Mouse (Mus musculus): ENCODE results near the gene Wasf2.
A peak's percentile ranks its signal among the peaks of the same experiment; 100 is the strongest.
"Not testable (repeated sequence)": the region's sequence is repeated elsewhere in the genome, so short reads cannot be mapped to it uniquely, and the experiment has no call there.

Wasf2 gene

DNA sequence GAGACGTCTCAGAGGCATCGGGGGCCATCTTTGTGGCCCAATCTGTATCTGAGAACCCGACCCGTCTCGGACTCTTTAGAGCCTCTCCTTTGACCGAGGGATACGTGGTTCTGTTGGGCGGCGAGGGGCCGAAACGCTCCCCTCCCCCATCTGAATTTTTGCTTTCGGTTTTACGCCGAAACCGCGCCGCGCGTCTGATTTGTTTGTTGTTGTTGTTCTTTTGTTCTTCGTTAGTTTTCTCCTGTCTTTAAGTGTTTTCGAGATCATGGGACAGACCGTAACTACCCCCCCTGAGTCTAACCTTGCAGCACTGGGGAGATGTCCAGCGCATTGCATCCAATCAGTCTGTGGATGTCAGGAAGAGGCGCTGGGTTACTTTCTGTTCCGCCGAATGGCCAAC, 33.6 kb upstream of the Wasf2 start:
- DNase-seq (ENCODE audit: low spot score) = not testable (repeated sequence)

- no peak for DNase-seq (ENCODE audit: low spot score)
Observed at GRCm38 (mm10) chr4:133101751-133102150, 28.6 kb upstream of the Wasf2 start.

DNA sequence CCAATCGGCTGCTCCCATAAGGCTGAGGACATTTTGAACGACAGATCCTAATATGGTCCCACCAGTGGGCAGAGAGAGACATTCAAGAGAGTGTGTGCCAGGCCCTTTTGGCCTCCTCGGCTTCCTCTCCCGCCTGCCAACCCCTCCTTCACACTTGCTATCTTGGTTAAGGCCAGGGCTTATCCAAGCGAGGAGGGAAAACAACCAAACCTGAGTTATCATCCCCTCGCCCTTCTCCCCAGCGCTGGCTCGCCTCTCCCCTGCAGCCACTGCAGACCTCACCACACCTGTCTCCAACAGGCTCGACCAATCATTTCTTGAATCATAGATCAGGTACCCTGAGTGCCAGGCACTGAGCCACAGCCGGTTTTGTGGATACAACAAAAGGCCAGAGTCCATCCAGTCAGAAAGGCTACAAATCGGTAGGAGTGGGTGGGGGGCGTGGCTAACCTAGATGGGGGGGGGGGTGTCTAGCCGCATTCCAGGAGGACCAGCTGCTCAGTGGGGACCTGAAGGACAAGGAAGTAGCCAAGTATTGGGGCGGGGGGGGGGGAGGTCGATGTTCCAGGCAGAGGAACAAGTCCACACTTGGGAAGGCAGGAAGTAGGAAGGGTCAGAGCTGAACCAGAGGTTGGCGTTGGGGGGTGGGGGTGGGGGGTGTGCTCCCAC, 26.6 kb upstream of the Wasf2 start:
- DNase-seq (ENCODE audit: low spot score) = no peak

GRCm38 (mm10) chr4:133104194-133104569, 26.1 kb upstream of the Wasf2 start:
- peak; percentile 43 for DNase-seq (ENCODE audit: low spot score)

DNA sequence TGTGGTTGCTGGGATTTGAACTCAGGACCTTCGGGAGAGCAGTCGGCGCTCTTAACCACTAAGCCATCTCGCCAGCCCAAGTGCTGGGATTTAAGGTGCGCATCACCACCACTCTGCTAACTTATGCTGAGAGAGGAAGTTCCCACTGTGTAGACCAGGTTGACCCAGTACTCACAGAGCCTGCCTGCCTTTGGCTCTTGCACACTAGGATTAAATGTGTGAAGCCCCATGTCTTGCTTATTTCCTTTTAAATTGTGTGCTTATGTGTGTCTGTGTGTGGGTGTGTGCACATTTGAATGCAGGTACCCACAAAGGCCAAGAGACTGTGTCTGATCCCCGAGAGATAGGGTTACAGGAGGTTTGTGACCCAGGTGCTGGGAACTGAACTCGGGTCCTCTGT, 23.6 kb upstream of the Wasf2 start:
- DNase-seq (ENCODE audit: low spot score) = no peak

DNA sequence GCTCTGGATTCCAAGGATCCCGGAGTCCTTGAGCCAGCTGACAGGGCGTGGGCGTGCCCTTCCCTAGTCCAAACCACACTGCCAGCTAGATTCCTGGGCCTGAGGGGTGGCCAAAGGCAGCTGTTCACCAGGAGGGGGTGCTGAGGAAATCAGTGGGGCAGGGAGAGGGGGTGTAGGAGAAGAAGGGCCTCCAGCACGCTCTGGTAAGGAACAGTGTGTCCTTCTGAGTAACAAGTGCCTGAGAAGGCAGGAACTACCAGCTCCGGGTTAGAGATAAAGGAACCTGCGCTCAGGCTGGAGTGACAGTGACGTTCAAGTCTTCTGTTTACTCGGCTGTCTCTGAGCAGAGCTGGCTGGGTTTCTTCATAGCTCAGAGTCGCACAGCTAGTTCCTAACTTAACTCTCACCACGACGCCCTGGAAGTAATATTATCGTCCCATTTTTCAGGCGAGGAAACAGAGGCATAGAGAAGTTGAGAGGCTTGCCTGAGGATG, 22.5 kb upstream of the Wasf2 start:
- DNase-seq (ENCODE audit: low spot score) = peak; percentile 86

GRCm38 (mm10) chr4:133108481-133109334, 21.6 kb upstream of the Wasf2 start:
- DNase-seq (ENCODE audit: low spot score) = peak; percentile 64

DNA sequence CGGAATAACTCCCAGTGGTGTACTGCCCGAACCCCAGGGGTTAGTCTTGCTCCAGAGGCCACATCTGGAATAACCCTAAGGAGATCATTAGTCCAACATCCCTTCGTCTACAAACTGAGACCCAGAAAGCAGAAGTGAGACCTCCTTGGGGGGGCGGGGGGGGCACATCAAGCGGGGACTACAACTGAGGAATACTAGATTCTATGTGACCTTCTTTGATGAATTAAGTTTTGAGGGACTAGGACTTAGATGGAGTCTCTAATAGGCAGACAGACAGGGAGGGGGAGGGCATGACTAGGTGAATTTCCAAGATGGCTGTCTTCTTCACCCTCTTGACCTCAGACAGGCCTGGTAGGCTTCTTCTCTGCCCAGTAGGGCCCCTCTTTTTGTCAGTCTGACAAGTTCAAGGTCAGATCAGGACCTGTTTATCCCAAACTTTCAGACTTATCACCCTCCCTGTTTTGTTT, 20.9 kb upstream of the Wasf2 start:
- no peak for DNase-seq (ENCODE audit: low spot score)

- no peak for DNase-seq (ENCODE audit: low spot score)
Observed at GRCm38 (mm10) chr4:133112175-133112838, 18.0 kb upstream of the Wasf2 start.

DNA sequence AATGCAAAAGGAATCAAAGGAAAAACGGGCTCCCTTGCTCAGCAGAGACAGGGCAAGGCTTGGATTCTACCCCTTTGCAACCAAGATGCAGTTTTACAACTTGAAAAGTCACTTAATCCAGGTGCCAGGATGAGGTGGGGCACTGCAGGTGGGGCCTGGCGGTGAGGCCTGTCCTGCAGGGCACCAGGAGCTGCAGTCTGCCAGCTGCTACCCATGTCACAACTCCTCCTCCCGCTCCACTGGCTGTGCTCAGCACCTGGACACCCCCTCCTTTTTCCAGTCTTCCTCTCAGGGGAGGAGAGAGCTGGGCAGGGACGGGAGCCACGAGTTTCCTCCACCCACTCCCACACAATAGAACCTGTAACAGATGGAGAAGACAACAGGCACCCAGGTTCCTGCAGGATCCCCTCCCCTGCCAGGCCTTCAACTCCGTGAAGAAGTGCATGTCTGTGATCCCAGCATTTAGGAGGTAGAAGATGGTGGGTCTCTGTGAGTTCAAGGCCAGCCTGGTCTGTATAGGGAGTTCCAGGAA, 16.9 kb upstream of the Wasf2 start:
- DNase-seq (ENCODE audit: low spot score) = no peak

DNA sequence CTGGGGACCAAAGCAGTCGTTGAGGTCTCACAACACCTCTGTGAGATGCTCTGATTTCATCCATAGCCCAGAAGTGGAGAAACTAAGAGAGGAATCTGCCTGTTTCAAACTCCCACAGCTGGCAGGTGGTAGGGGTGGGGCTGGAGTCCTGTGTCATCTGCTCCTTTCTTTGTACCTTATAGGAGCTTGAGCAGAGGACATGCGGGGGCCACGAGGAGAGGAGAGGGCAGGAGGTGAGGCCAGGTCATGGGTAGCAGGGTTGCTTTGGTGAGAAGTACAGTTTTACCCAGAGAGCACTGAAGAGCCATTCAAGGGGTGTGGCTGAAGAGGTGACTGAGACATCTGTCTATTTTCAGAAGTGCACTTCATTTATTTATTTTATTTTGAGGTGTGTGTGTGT, 15.5 kb upstream of the Wasf2 start:
- no peak for DNase-seq (ENCODE audit: low spot score)

GRCm38 (mm10) chr4:133115721-133116429, 14.4 kb upstream of the Wasf2 start:
- DNase-seq (ENCODE audit: low spot score) = no peak

GRCm38 (mm10) chr4:133116756-133117470, 13.4 kb upstream of the Wasf2 start:
- no peak for DNase-seq (ENCODE audit: low spot score)

- DNase-seq (ENCODE audit: low spot score) = peak; percentile 87
Observed at GRCm38 (mm10) chr4:133117556-133118411, 12.5 kb upstream of the Wasf2 start.

- DNase-seq (ENCODE audit: low spot score) = no peak
Observed at GRCm38 (mm10) chr4:133118775-133119375, 11.4 kb upstream of the Wasf2 start.

- no peak for DNase-seq (ENCODE audit: low spot score)
Observed at GRCm38 (mm10) chr4:133119579-133119978, 10.7 kb upstream of the Wasf2 start.

DNA sequence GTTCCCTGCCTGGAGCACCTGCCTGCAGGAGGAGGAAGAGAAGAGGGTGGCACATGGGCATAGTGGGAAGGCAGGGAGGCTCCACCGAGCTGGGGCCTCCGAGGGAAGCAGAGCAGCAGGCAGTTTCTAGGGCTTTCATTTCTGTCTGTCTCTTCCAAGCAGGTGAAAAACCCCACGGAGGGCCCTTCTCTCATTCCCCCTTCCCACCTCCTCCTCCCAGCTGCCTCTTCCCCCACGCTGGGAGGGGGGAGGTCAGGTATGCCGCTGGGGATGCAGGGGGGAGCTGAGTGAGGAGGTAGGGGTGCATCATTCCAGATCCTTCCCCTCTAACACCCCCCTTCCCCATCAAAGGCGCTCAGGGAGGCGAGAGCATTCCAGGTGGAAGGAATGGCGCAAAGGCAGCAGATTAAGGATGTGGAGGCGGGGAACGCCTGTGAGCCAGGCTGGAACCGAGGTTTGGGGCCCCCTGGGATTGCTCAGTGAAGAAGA, 9.4 kb upstream of the Wasf2 start:
- peak; percentile 51 for DNase-seq (ENCODE audit: low spot score)

GRCm38 (mm10) chr4:133121416-133121815, 8.9 kb upstream of the Wasf2 start:
- no peak for DNase-seq (ENCODE audit: low spot score)

DNA sequence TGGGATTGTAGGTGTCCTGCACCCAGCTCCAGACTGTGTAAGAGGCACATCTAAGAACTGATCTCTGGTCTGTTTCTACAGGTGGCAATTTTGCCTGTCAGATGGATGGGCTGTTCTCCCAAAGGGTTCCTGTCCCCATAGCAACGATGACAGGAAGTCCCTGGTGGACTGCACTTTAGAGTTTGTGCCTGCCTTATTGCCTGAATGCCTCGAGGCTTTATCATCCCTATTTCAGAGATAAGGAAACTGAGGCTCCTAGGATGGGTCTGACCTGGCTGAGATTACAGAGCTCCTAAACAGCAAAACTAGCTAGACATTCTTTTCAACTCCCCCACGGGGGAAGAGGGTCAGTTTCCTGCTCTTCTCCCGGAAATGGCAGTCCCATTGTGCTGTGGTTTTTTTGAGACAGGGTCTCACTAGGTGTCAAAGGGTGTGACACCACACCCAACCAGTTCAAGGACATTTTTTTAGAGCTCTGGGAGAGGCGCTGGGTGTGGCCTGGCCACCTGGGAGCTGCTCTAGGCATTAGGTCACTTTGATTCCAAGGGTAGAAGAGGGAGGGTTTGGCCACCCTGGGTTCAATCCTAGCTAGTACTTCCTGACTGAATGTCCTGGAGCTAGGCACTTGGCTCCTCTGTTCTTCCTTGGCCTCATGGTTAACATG, 8.2 kb upstream of the Wasf2 start:
- DNase-seq (ENCODE audit: low spot score) = no peak
